Mouse (Mus musculus): Measurements from ENCODE around the gene Bcl9. TPM values are rescaled to one million over a fixed set of nuclear protein-coding genes. Genes with fewer than 3 reads are reported as not detected.

The Bcl9 gene
- total and polyA plus RNA-seq, 3 experiments = 2.1 to 20.8 TPM; not detected in 1

DNA sequence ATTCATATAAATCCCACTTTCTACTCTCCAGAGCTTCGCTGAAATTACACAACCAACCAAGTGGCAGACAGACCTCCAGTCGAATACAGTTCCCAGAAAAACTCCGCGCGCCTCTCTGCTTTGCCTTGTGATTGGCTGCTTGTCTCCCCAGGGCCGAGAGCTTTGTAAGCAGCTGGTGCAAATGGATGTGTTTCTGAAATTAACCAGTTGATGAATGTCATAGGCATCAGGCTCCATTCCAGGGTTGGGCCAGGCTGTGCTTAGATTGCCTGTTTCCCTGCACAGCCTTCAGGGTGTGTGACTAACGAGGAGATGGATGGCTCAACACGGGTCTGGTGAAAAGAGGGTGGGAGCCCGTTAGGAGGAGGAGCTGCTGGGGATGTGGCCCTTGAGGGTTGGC, 36.9 kb upstream of the Bcl9 start (continued):
- TF ChIP-seq MXI1 (IDR thresholded peaks at IDR 0.05; ENCODE audit: low read depth, low read length) = no peak
- TF ChIP-seq JUND (IDR thresholded peaks at IDR 0.05; ENCODE audit: low read depth, low read length) = no peak
- no peak for TF ChIP-seq RCOR1 (IDR thresholded peaks at IDR 0.05; ENCODE audit: low read depth, low read length)
- no peak for TF ChIP-seq SIN3A (IDR thresholded peaks at IDR 0.05; ENCODE audit: low read length)

DNA sequence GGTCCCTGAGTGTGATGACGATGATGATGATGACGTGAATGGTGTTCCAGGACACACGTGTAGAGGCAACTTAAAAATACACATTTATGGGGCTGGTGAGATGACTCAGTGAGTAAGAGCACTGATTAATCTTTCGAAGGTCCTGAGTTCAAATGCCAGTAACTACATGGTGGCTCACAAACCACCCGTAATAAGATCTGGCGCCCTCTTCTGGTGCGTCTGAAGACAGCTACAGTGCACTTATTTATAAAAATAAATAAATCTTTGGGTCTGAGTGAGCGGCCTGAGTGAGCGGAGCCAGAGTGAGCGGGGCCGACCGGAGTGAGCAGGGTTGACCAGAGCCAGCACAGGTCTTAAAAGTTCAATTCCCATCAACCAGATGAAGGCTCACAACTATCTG, 34.5 kb upstream of the Bcl9 start:
- Histone ChIP-seq H3K9me3 (replicated peaks; ENCODE audit: insufficient read depth, low read length) (no peaks in the 10 kb centered on the region), H3K4me3 (ENCODE audit: control insufficient read depth in 1 of 2, insufficient read depth in 1 of 2, low read depth in 2 of 2, low read length in 2 of 2) (no peak overlapping the region), H3K79me2 (ENCODE audit: control insufficient read depth, insufficient read depth, low read length, poor library complexity) (no peaks in the 10 kb centered on the region), H3K27ac (ENCODE audit: control insufficient read depth, low read depth, low read length) (no peak overlapping the region), H3K9ac (ENCODE audit: control insufficient read depth, low read depth, low read length, poor library complexity, severe bottlenecking) (no peak overlapping the region), H3K36me3 (ENCODE audit: control insufficient read depth in 1 of 2, insufficient read depth in 2 of 2, low read length in 2 of 2) (no peaks in the 10 kb centered on the region; a peak in 1 of 4 replicates), H3K4me1 (ENCODE audit: control insufficient read depth in 1 of 2, insufficient read depth in 2 of 2, low read length in 2 of 2) (no peaks in the 10 kb centered on the region; a peak in 1 of 4 replicates), H3K27me3 (ENCODE audit: control insufficient read depth in 1 of 2, insufficient read depth in 2 of 2, low read length in 2 of 2) (peaks cover 1 to 4% of the 10 kb centered on the region in 2 experiments; a peak in 2 of 4 replicates)
- TF ChIP-seq RAD21 (IDR thresholded peaks at IDR 0.05; ENCODE audit: low read depth, low read length) = peak; percentile 49
- peak; percentile 10; the same call in 1 of the 2 replicates for TF ChIP-seq BHLHE40 (IDR thresholded peaks at IDR 0.05; ENCODE audit: borderline replicate concordance, low read depth, low read length)
- TF ChIP-seq SMC3 (IDR thresholded peaks at IDR 0.05; ENCODE audit: low read depth, low read length) = peak; percentile 60
- peak; percentile 64 for TF ChIP-seq ZC3H11A (IDR thresholded peaks at IDR 0.05; ENCODE audit: low read depth, low read length)
- peak; percentile 26 to 61 (median 52) for TF ChIP-seq CTCF (IDR thresholded peaks at IDR 0.05 in 2 of 3, conservative IDR thresholded peaks at IDR 0.05 in 1 of 3; ENCODE audit: control insufficient read depth in 1 of 3, insufficient read depth in 1 of 3, low read depth in 2 of 3, low read length in 3 of 3, poor library complexity in 1 of 3, severe bottlenecking in 1 of 3)
- TF ChIP-seq MYB (IDR thresholded peaks at IDR 0.05; ENCODE audit: low read depth, low read length) = no peak
- DNase-seq (ENCODE audit: low read depth, low spot score) = peak; percentile 50

DNA sequence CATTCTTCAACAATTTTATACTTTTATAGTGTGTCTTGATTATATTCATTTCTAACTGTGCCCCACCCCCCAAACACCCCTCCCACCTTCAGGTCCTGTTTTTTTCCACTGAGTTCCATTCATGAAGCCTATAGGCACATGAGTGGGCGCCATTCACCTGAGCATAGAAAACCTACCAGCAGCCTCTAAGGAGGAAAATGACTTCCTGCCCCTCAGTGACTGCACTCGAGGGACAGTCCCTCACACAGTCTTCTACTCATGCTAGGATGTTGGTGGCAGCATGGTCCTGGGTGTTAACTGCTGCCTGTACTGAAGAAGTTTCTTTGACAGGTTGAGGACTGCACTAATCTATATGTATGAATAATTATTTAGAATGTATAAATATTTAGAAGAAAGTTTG, 30.1 kb upstream of the Bcl9 start:
- Histone ChIP-seq H3K9ac (ENCODE audit: control insufficient read depth, low read depth, low read length, poor library complexity, severe bottlenecking) (no peak overlapping the region), H3K36me3 (ENCODE audit: control insufficient read depth in 1 of 2, insufficient read depth in 2 of 2, low read length in 2 of 2) (no peaks in the 10 kb centered on the region), H3K27me3 (ENCODE audit: control insufficient read depth in 1 of 2, insufficient read depth in 2 of 2, low read length in 2 of 2) (no peaks in the 10 kb centered on the region), H3K27ac (ENCODE audit: control insufficient read depth, low read depth, low read length) (no peak overlapping the region), H3K4me1 (ENCODE audit: control insufficient read depth in 1 of 2, insufficient read depth in 2 of 2, low read length in 2 of 2) (no peaks in the 10 kb centered on the region), H3K4me3 (ENCODE audit: control insufficient read depth in 1 of 2, insufficient read depth in 1 of 2, low read depth in 2 of 2, low read length in 2 of 2) (no peak overlapping the region), H3K9me3 (replicated peaks; ENCODE audit: insufficient read depth, low read length) (no peaks in the 10 kb centered on the region), H3K79me2 (ENCODE audit: control insufficient read depth, insufficient read depth, low read length, poor library complexity) (no peaks in the 10 kb centered on the region)
- no peak for DNase-seq (ENCODE audit: low read depth, low spot score)
- TF ChIP-seq POLR2A (IDR thresholded peaks at IDR 0.05; ENCODE audit: control insufficient read depth in 1 of 2, insufficient read depth in 1 of 2, low read depth in 1 of 2, low read length in 2 of 2, poor library complexity in 1 of 2) (no peak), UBTF (IDR thresholded peaks at IDR 0.05; ENCODE audit: borderline replicate concordance, insufficient read depth, low read depth, low read length) (no peak), USF1 (IDR thresholded peaks at IDR 0.05; ENCODE audit: low read depth, low read length) (no peak), USF2 (IDR thresholded peaks at IDR 0.05; ENCODE audit: borderline replicate concordance in 1 of 2, insufficient read depth in 1 of 2, low read depth in 1 of 2, low read length in 2 of 2) (no peak), ZC3H11A (IDR thresholded peaks at IDR 0.05; ENCODE audit: low read depth, low read length) (no peak), POLR2AphosphoS2 (IDR thresholded peaks at IDR 0.05; ENCODE audit: low read length) (no peak)
